Mouse (Mus musculus): Measurements from ENCODE around the gene Ptdss2. TPM values are rescaled to one million over a fixed set of nuclear protein-coding genes. Genes with fewer than 3 reads are reported as not detected.

Gene Ptdss2
- polyA plus RNA-seq, 1 experiment from 2014 or later = 65.6 TPM

GRCm38 (mm10) chr7:141144650-141145049 is 22.5 kb downstream of the Ptdss2 start:
- no peak overlapping the region for H3K4me3 ChIP-seq (ENCODE audit: control insufficient read depth in 1 of 2, insufficient read depth in 1 of 2, low read depth in 1 of 2, low read length in 2 of 2)
- no peaks in the 10 kb centered on the region for H3K27me3 ChIP-seq (ENCODE audit: control insufficient read depth, insufficient read depth, low read length)
- 86% methylated on average over 3 of the region's 3 CpGs for WGBS
- H3K27ac ChIP-seq (replicated peaks in 1 of 2; ENCODE audit: control insufficient read depth in 1 of 2, insufficient read depth in 1 of 2, low read depth in 2 of 2, low read length in 2 of 2) = no peak overlapping the region
- no peak overlapping the region for H3K9ac ChIP-seq (ENCODE audit: low read length)
- no peak for ATAC-seq (ENCODE audit: insufficient number of reproducible peaks, insufficient read depth, low FRiP score, low read depth)
- H3K4me1 ChIP-seq (ENCODE audit: control insufficient read depth in 2 of 2, insufficient read depth in 2 of 2, low read length in 2 of 2) = no peaks in the 10 kb centered on the region
- no peaks in the 10 kb centered on the region for H3K9me3 ChIP-seq (ENCODE audit: control insufficient read depth, low read length)
- peaks cover 48% of the 10 kb centered on the region for H3K36me3 ChIP-seq (ENCODE audit: control insufficient read depth, insufficient read depth, low read length)
- no peak overlapping the region for H3K4me2 ChIP-seq (ENCODE audit: low read length)

- H3K4me1 ChIP-seq (ENCODE audit: control insufficient read depth in 2 of 2, insufficient read depth in 2 of 2, low read length in 2 of 2) = no peaks in the 10 kb centered on the region
- no peak overlapping the region for H3K27ac ChIP-seq (replicated peaks in 1 of 2; ENCODE audit: control insufficient read depth in 1 of 2, insufficient read depth in 1 of 2, low read depth in 2 of 2, low read length in 2 of 2)
- no peaks in the 10 kb centered on the region for H3K9me3 ChIP-seq (ENCODE audit: control insufficient read depth, low read length)
- H3K4me3 ChIP-seq (ENCODE audit: control insufficient read depth in 1 of 2, insufficient read depth in 1 of 2, low read depth in 1 of 2, low read length in 2 of 2) = no peak overlapping the region
- no peak overlapping the region for H3K9ac ChIP-seq (ENCODE audit: low read length)
- H3K27me3 ChIP-seq (ENCODE audit: control insufficient read depth, insufficient read depth, low read length) = no peaks in the 10 kb centered on the region
- no peak for ATAC-seq (ENCODE audit: insufficient number of reproducible peaks, insufficient read depth, low FRiP score, low read depth)
- H3K36me3 ChIP-seq (ENCODE audit: control insufficient read depth, insufficient read depth, low read length) = peaks cover 44% of the 10 kb centered on the region
- no peak overlapping the region for H3K4me2 ChIP-seq (ENCODE audit: low read length)
- WGBS = 65% methylated on average over 1 of the region's 1 CpGs
Observed at GRCm38 (mm10) chr7:141145403-141145802, 23.2 kb downstream of the Ptdss2 start.

- Histone ChIP-seq H3K9ac (ENCODE audit: low read length) (no peak overlapping the region), H3K27ac (replicated peaks in 1 of 2; ENCODE audit: control insufficient read depth in 1 of 2, insufficient read depth in 1 of 2, low read depth in 2 of 2, low read length in 2 of 2) (no peak overlapping the region), H3K27me3 (ENCODE audit: control insufficient read depth, insufficient read depth, low read length) (no peaks in the 10 kb centered on the region), H3K4me2 (ENCODE audit: low read length) (no peak overlapping the region), H3K4me3 (ENCODE audit: control insufficient read depth in 1 of 2, insufficient read depth in 1 of 2, low read depth in 1 of 2, low read length in 2 of 2) (no peak overlapping the region), H3K9me3 (ENCODE audit: control insufficient read depth, low read length) (no peaks in the 10 kb centered on the region), H3K36me3 (ENCODE audit: control insufficient read depth, insufficient read depth, low read length) (peaks cover 51% of the 10 kb centered on the region), H3K4me1 (ENCODE audit: control insufficient read depth in 2 of 2, insufficient read depth in 2 of 2, low read length in 2 of 2) (no peaks in the 10 kb centered on the region)
- no peak for ATAC-seq (ENCODE audit: insufficient number of reproducible peaks, insufficient read depth, low FRiP score, low read depth)
- 90% methylated on average over 12 of the region's 12 CpGs for WGBS
Observed at GRCm38 (mm10) chr7:141146043-141146595, 23.9 kb downstream of the Ptdss2 start.

- Histone ChIP-seq H3K27ac (replicated peaks in 1 of 2; ENCODE audit: control insufficient read depth in 1 of 2, insufficient read depth in 1 of 2, low read depth in 2 of 2, low read length in 2 of 2) (no peak overlapping the region), H3K4me3 (ENCODE audit: control insufficient read depth in 1 of 2, insufficient read depth in 1 of 2, low read depth in 1 of 2, low read length in 2 of 2) (no peak overlapping the region), H3K9ac (ENCODE audit: low read length) (no peak overlapping the region), H3K36me3 (ENCODE audit: control insufficient read depth, insufficient read depth, low read length) (peaks cover 61% of the 10 kb centered on the region), H3K9me3 (ENCODE audit: control insufficient read depth, low read length) (no peaks in the 10 kb centered on the region), H3K4me2 (ENCODE audit: low read length) (no peak overlapping the region), H3K27me3 (ENCODE audit: control insufficient read depth, insufficient read depth, low read length) (no peaks in the 10 kb centered on the region), H3K4me1 (ENCODE audit: control insufficient read depth in 2 of 2, insufficient read depth in 2 of 2, low read length in 2 of 2) (no peaks in the 10 kb centered on the region)
- no peak for ATAC-seq (ENCODE audit: insufficient number of reproducible peaks, insufficient read depth, low FRiP score, low read depth)
- WGBS = 56% methylated on average over 6 of the region's 6 CpGs
Observed at GRCm38 (mm10) chr7:141147044-141147443, 24.9 kb downstream of the Ptdss2 start.

GRCm38 (mm10) chr7:141148639-141149038 is 26.5 kb downstream of the Ptdss2 start:
- no peak overlapping the region for H3K27ac ChIP-seq (replicated peaks in 1 of 2; ENCODE audit: control insufficient read depth in 1 of 2, insufficient read depth in 1 of 2, low read depth in 2 of 2, low read length in 2 of 2)
- H3K36me3 ChIP-seq (ENCODE audit: control insufficient read depth, insufficient read depth, low read length) = peaks cover 70% of the 10 kb centered on the region
- 81% methylated on average over 4 of the region's 4 CpGs for WGBS
- no peak for ATAC-seq (ENCODE audit: insufficient number of reproducible peaks, insufficient read depth, low FRiP score, low read depth)
- no peak overlapping the region for H3K9ac ChIP-seq (ENCODE audit: low read length)
- H3K27me3 ChIP-seq (ENCODE audit: control insufficient read depth, insufficient read depth, low read length) = no peaks in the 10 kb centered on the region
- H3K4me1 ChIP-seq (ENCODE audit: control insufficient read depth in 2 of 2, insufficient read depth in 2 of 2, low read length in 2 of 2) = no peaks in the 10 kb centered on the region
- no peak overlapping the region for H3K4me2 ChIP-seq (ENCODE audit: low read length)
- H3K4me3 ChIP-seq (ENCODE audit: control insufficient read depth in 1 of 2, insufficient read depth in 1 of 2, low read depth in 1 of 2, low read length in 2 of 2) = no peak overlapping the region
- no peaks in the 10 kb centered on the region for H3K9me3 ChIP-seq (ENCODE audit: control insufficient read depth, low read length)

GRCm38 (mm10) chr7:141155362-141155761 is 33.2 kb downstream of the Ptdss2 start:
- no peaks in the 10 kb centered on the region for H3K27me3 ChIP-seq (ENCODE audit: control insufficient read depth, insufficient read depth, low read length)
- no peak overlapping the region for H3K27ac ChIP-seq (replicated peaks in 1 of 2; ENCODE audit: control insufficient read depth in 1 of 2, insufficient read depth in 1 of 2, low read depth in 2 of 2, low read length in 2 of 2)
- no peak overlapping the region for H3K4me3 ChIP-seq (ENCODE audit: control insufficient read depth in 1 of 2, insufficient read depth in 1 of 2, low read depth in 1 of 2, low read length in 2 of 2)
- no peak overlapping the region for H3K4me2 ChIP-seq (ENCODE audit: low read length)
- 76% methylated on average over 9 of the region's 9 CpGs for WGBS
- no peaks in the 10 kb centered on the region for H3K9me3 ChIP-seq (ENCODE audit: control insufficient read depth, low read length)
- no peak for ATAC-seq (ENCODE audit: insufficient number of reproducible peaks, insufficient read depth, low FRiP score, low read depth)
- H3K36me3 ChIP-seq (ENCODE audit: control insufficient read depth, insufficient read depth, low read length) = peaks cover 88% of the 10 kb centered on the region
- no peaks in the 10 kb centered on the region for H3K4me1 ChIP-seq (ENCODE audit: control insufficient read depth in 2 of 2, insufficient read depth in 2 of 2, low read length in 2 of 2)
- no peak overlapping the region for H3K9ac ChIP-seq (ENCODE audit: low read length)

GRCm38 (mm10) chr7:141164397-141164796 is 42.2 kb downstream of the Ptdss2 start:
- whole genome bisulfite sequencing = 79% methylated on average over 7 of the region's 7 CpGs
- peaks cover 69% of the 10 kb centered on the region for H3K36me3 ChIP-seq (ENCODE audit: control insufficient read depth, insufficient read depth, low read length)

GRCm38 (mm10) chr7:141164850-141165249 is 42.7 kb downstream of the Ptdss2 start:
- 70% methylated on average over 6 of the region's 6 CpGs for WGBS
- peaks cover 65% of the 10 kb centered on the region for H3K36me3 ChIP-seq (ENCODE audit: control insufficient read depth, insufficient read depth, low read length)
- no peaks in the 10 kb centered on the region for H3K9me3 ChIP-seq (ENCODE audit: control insufficient read depth, low read length)
- H3K4me1 ChIP-seq (ENCODE audit: control insufficient read depth in 2 of 2, insufficient read depth in 2 of 2, low read length in 2 of 2) = peaks cover 6 to 14% of the 10 kb centered on the region in 2 experiments; a peak in 3 of 4 replicates
- no peaks in the 10 kb centered on the region for H3K27me3 ChIP-seq (ENCODE audit: control insufficient read depth, insufficient read depth, low read length)
- H3K4me2 ChIP-seq (ENCODE audit: low read length) = no peak overlapping the region
- H3K9ac ChIP-seq (ENCODE audit: low read length) = no peak overlapping the region
- H3K4me3 ChIP-seq (ENCODE audit: control insufficient read depth in 1 of 2, insufficient read depth in 1 of 2, low read depth in 1 of 2, low read length in 2 of 2) = no peak overlapping the region
- ATAC-seq (ENCODE audit: insufficient number of reproducible peaks, insufficient read depth, low FRiP score, low read depth) = no peak
- H3K27ac ChIP-seq (replicated peaks in 1 of 2; ENCODE audit: control insufficient read depth in 1 of 2, insufficient read depth in 1 of 2, low read depth in 2 of 2, low read length in 2 of 2) = no peak overlapping the region

More at GRCm38 (mm10) chr7:141164397-141164796, 42.2 kb downstream of the Ptdss2 start:
- Histone ChIP-seq H3K27ac (replicated peaks in 1 of 2; ENCODE audit: control insufficient read depth in 1 of 2, insufficient read depth in 1 of 2, low read depth in 2 of 2, low read length in 2 of 2) (no peak overlapping the region), H3K4me1 (ENCODE audit: control insufficient read depth in 2 of 2, insufficient read depth in 2 of 2, low read length in 2 of 2) (peaks cover 6 to 14% of the 10 kb centered on the region in 2 experiments; a peak in 3 of 4 replicates), H3K27me3 (ENCODE audit: control insufficient read depth, insufficient read depth, low read length) (no peaks in the 10 kb centered on the region), H3K9ac (ENCODE audit: low read length) (no peak overlapping the region), H3K9me3 (ENCODE audit: control insufficient read depth, low read length) (no peaks in the 10 kb centered on the region), H3K4me2 (ENCODE audit: low read length) (no peak overlapping the region), H3K4me3 (ENCODE audit: control insufficient read depth in 1 of 2, insufficient read depth in 1 of 2, low read depth in 1 of 2, low read length in 2 of 2) (no peak overlapping the region)
- ATAC-seq (ENCODE audit: insufficient number of reproducible peaks, insufficient read depth, low FRiP score, low read depth) = 0 out of 2 replicates have a peak, but pooled peaks have one; percentile 14
